Mouse (Mus musculus): ENCODE results near the gene Snx13. TPM values are rescaled to one million over a fixed set of nuclear protein-coding genes. Genes with fewer than 3 reads are reported as not detected.

Gene Snx13
- polyA plus RNA-seq (2011; ENCODE audit: insufficient read length, low read depth, missing spikeins) = 55.4 and 56.6 TPM in 2 replicates

DNA sequence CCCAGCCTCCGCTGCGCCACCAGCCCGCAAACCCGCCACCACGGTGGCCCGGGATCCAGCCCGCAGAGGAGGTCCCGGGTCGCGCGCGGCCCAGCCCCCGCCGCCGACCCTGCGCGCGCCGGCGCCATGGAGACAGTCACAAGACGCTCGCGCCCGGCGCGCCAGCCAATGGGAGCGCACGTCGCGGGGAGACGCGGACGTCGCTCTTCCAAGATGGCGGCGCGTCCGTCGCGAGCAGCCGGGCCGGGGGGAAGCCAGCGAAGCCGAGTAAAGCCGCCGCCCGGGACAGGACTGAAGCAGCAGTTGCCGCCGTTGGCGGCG, at the start of gene Snx13:
TSS of gene Snx13 (plus strand) at position 188 of the 321 bp plus-strand sequence.
- peaks cover 4% of the 10 kb centered on the region for H3K4me1 ChIP-seq (ENCODE audit: control insufficient read depth, insufficient read depth, low read length)
- no peak for TF ChIP-seq CTCF (IDR thresholded peaks at IDR 0.05; ENCODE audit: borderline replicate concordance, insufficient read depth, low read length)
- TF ChIP-seq POLR2A (IDR thresholded peaks at IDR 0.05; ENCODE audit: low read depth, low read length) = peak; percentile 71; the same call in 1 of the 2 replicates
- H3K27ac ChIP-seq (ENCODE audit: insufficient read depth, low read length) = peak within 1 kb of the TSS; percentile 67
- peak within 1 kb of the TSS; percentile 75 for H3K4me3 ChIP-seq (ENCODE audit: insufficient read depth, low read length)

GRCm38 (mm10) chr12:34997597-34998182, 49.3 kb upstream of the Snx13 start:
- Histone ChIP-seq H3K4me3 (ENCODE audit: insufficient read depth, low read length) (no peak overlapping the region), H3K27ac (ENCODE audit: insufficient read depth, low read length) (no peak overlapping the region), H3K4me1 (ENCODE audit: control insufficient read depth, insufficient read depth, low read length) (no peaks in the 10 kb centered on the region)
- no peak for TF ChIP-seq POLR2A (IDR thresholded peaks at IDR 0.05; ENCODE audit: low read depth, low read length)
- no peak for TF ChIP-seq CTCF (IDR thresholded peaks at IDR 0.05; ENCODE audit: borderline replicate concordance, insufficient read depth, low read length)

DNA sequence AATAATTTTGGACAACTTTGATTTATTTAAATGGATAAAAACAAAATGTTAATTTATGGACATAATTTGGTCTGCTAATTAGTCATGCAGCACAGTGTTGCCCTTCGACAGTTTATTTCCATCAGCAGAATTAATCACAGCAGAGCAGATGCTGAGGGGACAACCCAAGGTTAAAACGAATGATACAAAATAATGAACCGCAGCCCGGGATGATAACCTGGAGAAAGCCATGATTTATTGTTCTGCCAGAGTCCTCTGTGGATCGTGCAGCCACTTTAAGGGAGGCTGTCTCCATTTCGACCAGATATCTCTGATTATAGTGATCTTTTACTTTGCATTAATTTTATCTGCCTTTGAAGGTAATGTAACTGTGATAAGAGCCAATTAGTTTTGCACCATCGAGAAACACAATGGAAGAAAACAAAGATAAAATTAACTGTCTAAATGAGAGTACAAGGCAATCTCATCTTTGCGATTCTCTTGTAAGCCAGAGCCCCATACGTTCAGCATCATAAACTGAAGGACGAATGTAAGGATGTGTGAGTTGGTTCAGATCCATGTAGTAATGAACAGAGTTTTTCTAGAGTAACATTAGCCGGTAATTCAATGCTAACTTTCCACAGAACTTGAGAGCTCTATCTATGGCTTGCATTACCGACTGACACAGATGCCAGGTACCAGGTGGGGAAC, 48.1 kb upstream of the Snx13 start:
- no peak for TF ChIP-seq CTCF (IDR thresholded peaks at IDR 0.05; ENCODE audit: borderline replicate concordance, insufficient read depth, low read length)
- TF ChIP-seq POLR2A (IDR thresholded peaks at IDR 0.05; ENCODE audit: low read depth, low read length) = no peak
- no peak overlapping the region for H3K27ac ChIP-seq (ENCODE audit: insufficient read depth, low read length)
- H3K4me1 ChIP-seq (ENCODE audit: control insufficient read depth, insufficient read depth, low read length) = no peaks in the 10 kb centered on the region
- H3K4me3 ChIP-seq (ENCODE audit: insufficient read depth, low read length) = no peak overlapping the region

- Histone ChIP-seq H3K4me1 (ENCODE audit: control insufficient read depth, insufficient read depth, low read length) (no peaks in the 10 kb centered on the region), H3K27ac (ENCODE audit: insufficient read depth, low read length) (no peak overlapping the region), H3K4me3 (ENCODE audit: insufficient read depth, low read length) (no peak overlapping the region)
- TF ChIP-seq CTCF (IDR thresholded peaks at IDR 0.05; ENCODE audit: borderline replicate concordance, insufficient read depth, low read length) (no peak), POLR2A (IDR thresholded peaks at IDR 0.05; ENCODE audit: low read depth, low read length) (no peak)
Observed at GRCm38 (mm10) chr12:35000323-35000722, 46.7 kb upstream of the Snx13 start.

GRCm38 (mm10) chr12:35005748-35006147, 41.2 kb upstream of the Snx13 start:
- Histone ChIP-seq H3K4me3 (ENCODE audit: insufficient read depth, low read length) (no peak overlapping the region), H3K4me1 (ENCODE audit: control insufficient read depth, insufficient read depth, low read length) (no peaks in the 10 kb centered on the region), H3K27ac (ENCODE audit: insufficient read depth, low read length) (no peak overlapping the region)
- TF ChIP-seq POLR2A (IDR thresholded peaks at IDR 0.05; ENCODE audit: low read depth, low read length) (no peak), CTCF (IDR thresholded peaks at IDR 0.05; ENCODE audit: borderline replicate concordance, insufficient read depth, low read length) (no peak)

GRCm38 (mm10) chr12:35007851-35008250, 39.1 kb upstream of the Snx13 start:
- TF ChIP-seq CTCF (IDR thresholded peaks at IDR 0.05; ENCODE audit: borderline replicate concordance, insufficient read depth, low read length) (no peak), POLR2A (IDR thresholded peaks at IDR 0.05; ENCODE audit: low read depth, low read length) (no peak)

GRCm38 (mm10) chr12:35008340-35009137, 38.4 kb upstream of the Snx13 start:
- no peaks in the 10 kb centered on the region for H3K4me1 ChIP-seq (ENCODE audit: control insufficient read depth, insufficient read depth, low read length)
- H3K27ac ChIP-seq (ENCODE audit: insufficient read depth, low read length) = no peak overlapping the region
- no peak overlapping the region for H3K4me3 ChIP-seq (ENCODE audit: insufficient read depth, low read length)
- TF ChIP-seq CTCF (IDR thresholded peaks at IDR 0.05; ENCODE audit: borderline replicate concordance, insufficient read depth, low read length) (no peak), POLR2A (IDR thresholded peaks at IDR 0.05; ENCODE audit: low read depth, low read length) (no peak)

More at GRCm38 (mm10) chr12:35007851-35008250, 39.1 kb upstream of the Snx13 start:
- H3K4me3 ChIP-seq (ENCODE audit: insufficient read depth, low read length) = no peak overlapping the region
- H3K27ac ChIP-seq (ENCODE audit: insufficient read depth, low read length) = no peak overlapping the region
- H3K4me1 ChIP-seq (ENCODE audit: control insufficient read depth, insufficient read depth, low read length) = no peaks in the 10 kb centered on the region

- Histone ChIP-seq H3K27ac (ENCODE audit: insufficient read depth, low read length) (no peak overlapping the region), H3K4me3 (ENCODE audit: insufficient read depth, low read length) (no peak overlapping the region), H3K4me1 (ENCODE audit: control insufficient read depth, insufficient read depth, low read length) (no peaks in the 10 kb centered on the region)
- TF ChIP-seq POLR2A (IDR thresholded peaks at IDR 0.05; ENCODE audit: low read depth, low read length) = no peak
- no peak for TF ChIP-seq CTCF (IDR thresholded peaks at IDR 0.05; ENCODE audit: borderline replicate concordance, insufficient read depth, low read length)
Observed at GRCm38 (mm10) chr12:35011462-35011861, 35.5 kb upstream of the Snx13 start.

DNA sequence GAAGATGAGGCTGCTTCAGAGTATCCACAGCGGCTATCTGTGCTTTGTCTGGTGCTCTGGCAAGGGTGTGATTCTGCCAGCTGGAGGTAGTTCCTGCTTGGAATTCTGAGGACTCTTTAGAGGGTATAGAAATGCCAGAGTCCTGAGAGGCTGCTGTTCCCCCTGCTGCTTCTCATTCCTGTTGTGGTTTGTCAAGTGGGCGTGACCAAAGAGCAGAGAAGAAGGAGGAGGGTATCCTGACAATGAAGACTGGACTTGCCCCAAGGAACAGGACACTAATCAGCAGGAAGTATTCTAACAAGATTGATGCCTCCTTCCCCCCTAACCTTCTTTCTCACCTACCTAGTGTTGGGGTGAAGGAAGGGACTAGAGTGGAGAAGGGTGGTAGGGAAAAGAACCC, 33.0 kb upstream of the Snx13 start:
- no peak overlapping the region for H3K27ac ChIP-seq (ENCODE audit: insufficient read depth, low read length)
- H3K4me1 ChIP-seq (ENCODE audit: control insufficient read depth, insufficient read depth, low read length) = no peaks in the 10 kb centered on the region
- no peak overlapping the region for H3K4me3 ChIP-seq (ENCODE audit: insufficient read depth, low read length)
- TF ChIP-seq POLR2A (IDR thresholded peaks at IDR 0.05; ENCODE audit: low read depth, low read length) (no peak), CTCF (IDR thresholded peaks at IDR 0.05; ENCODE audit: borderline replicate concordance, insufficient read depth, low read length) (no peak)

GRCm38 (mm10) chr12:35016056-35016455, 30.9 kb upstream of the Snx13 start:
- TF ChIP-seq POLR2A (IDR thresholded peaks at IDR 0.05; ENCODE audit: low read depth, low read length) (no peak), CTCF (IDR thresholded peaks at IDR 0.05; ENCODE audit: borderline replicate concordance, insufficient read depth, low read length) (no peak)
- Histone ChIP-seq H3K4me3 (ENCODE audit: insufficient read depth, low read length) (no peak overlapping the region), H3K27ac (ENCODE audit: insufficient read depth, low read length) (no peak overlapping the region), H3K4me1 (ENCODE audit: control insufficient read depth, insufficient read depth, low read length) (no peaks in the 10 kb centered on the region)
